Mouse (Mus musculus) liver (tissue): ENCODE results near the gene Gm6904.
A peak's percentile ranks its signal among the peaks of the same experiment; 100 is the strongest.
"Not testable (repeated sequence)": the region's sequence is repeated elsewhere in the genome, so short reads cannot be mapped to it uniquely, and the experiment has no call there.

Source experiments
- DNase-seq: peaks from one replicate; pipeline ENCODE4 v3.0.0-alpha.2; 2020; ENCODE audit warnings: mixed read lengths

Gm6904 gene

GRCm38 (mm10) chr14:59260056-59260455, at the start of gene Gm6904:
Gene Gm6904 (minus strand): TSS chr14:59260216.
- DNase-seq: no peak

DNA sequence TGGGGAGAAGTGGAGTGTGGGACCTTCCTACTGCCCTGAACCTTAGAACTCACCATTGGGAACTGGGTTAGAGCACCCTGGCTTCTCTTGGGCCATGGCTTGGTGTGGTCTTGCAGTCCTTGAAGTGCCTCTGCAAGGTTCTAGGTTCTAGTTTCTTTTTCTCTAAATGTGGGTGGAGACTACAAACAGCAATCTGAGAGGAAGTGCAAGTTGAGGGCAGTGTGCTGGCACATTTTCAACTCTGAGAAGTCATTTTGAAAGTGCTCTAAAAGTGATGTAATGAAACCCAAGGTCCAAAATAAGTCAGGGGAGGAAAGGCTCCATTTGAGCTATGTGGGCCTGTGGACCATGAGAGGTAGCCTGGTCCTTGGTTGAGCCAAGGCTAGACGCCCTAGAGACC, 37.4 kb upstream of the Gm6904 start, which contains the start of gene Phf11a:
Gene Phf11a, minus strand, starts transcription at position 132 of the 400 bp plus-strand sequence.
- DNase-seq: not testable (repeated sequence)

DNA sequence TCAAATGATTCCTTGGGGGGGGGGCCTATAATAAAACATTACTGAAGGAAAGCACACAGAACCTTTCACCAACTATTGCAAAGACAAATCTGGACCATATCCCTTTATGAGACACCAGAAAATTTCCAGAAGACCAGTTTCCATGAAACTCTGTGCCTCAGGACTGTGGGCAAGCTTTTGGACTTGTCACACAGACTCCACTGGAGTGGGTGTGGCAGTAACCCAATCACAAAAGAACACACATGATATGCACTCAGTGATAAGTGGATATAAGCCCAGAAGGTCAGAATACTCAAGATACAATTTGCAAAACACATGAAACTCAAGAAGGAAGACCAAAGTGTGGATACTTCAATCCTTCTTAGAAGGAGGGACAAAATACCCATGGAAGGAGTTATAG, 31.8 kb upstream of the Gm6904 start:
- DNase-seq: not testable (repeated sequence)

GRCm38 (mm10) chr14:59274961-59275360, 14.9 kb upstream of the Gm6904 start:
- DNase-seq: not testable (repeated sequence)

GRCm38 (mm10) chr14:59255861-59256260, 4.2 kb downstream of the Gm6904 start:
- DNase-seq: not testable (repeated sequence)

- DNase-seq: not testable (repeated sequence)
Observed at GRCm38 (mm10) chr14:59250350-59250749, 9.7 kb downstream of the Gm6904 start.

GRCm38 (mm10) chr14:59233635-59234034, 26.4 kb downstream of the Gm6904 start:
- no peak for DNase-seq

- DNase-seq: peak; percentile 47
Observed at GRCm38 (mm10) chr14:59232003-59232402, 28.0 kb downstream of the Gm6904 start.

GRCm38 (mm10) chr14:59230331-59230966, 29.6 kb downstream of the Gm6904 start:
- DNase-seq: no peak

GRCm38 (mm10) chr14:59229822-59230221, 30.2 kb downstream of the Gm6904 start:
- DNase-seq: no peak

- DNase-seq: no peak
Observed at GRCm38 (mm10) chr14:59226240-59226639, 33.8 kb downstream of the Gm6904 start.

DNA sequence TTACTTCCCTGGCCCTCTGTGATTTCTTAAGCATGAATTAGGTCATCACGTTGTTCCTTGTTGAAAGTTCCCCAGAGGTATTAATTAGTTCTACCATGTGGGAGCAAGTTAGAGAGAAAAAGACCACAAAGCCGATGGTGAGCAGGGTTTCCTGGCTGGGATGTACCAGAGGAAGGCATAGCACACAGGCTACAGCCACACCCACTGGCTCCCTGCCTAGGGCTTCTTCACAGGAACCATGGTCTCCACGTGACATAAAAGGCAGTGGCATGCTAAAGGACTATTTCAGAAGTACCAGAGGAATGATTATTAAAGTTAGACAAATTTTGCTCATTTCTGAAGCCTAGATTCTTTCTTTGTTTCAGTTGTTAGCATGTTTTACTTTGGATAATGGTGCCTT, 40.8 kb downstream of the Gm6904 start:
- DNase-seq: no peak

DNA sequence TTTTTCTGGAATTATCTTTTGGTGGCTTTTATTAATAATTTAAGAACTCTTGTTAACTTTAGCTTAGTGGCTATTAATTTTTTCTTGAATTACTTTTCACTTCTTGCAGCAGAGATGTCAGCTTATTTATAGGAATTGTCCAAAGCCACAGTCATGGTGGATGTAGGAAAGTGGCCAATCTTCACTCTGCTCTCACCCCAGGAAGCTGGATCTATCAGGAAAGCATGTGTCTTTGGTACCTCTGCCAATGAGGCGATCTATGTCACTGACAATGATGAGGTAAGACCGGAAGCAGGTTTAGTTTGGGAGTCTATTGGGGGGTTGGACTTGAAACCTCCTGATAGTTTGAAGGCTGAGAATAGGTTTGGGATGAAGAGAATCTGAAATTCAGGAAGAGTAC, 50.2 kb downstream of the Gm6904 start:
- DNase-seq: no peak

GRCm38 (mm10) chr14:59209003-59209402, 51.0 kb downstream of the Gm6904 start:
- no peak for DNase-seq

- DNase-seq: no peak
Observed at GRCm38 (mm10) chr14:59205976-59206583, 53.9 kb downstream of the Gm6904 start.

DNA sequence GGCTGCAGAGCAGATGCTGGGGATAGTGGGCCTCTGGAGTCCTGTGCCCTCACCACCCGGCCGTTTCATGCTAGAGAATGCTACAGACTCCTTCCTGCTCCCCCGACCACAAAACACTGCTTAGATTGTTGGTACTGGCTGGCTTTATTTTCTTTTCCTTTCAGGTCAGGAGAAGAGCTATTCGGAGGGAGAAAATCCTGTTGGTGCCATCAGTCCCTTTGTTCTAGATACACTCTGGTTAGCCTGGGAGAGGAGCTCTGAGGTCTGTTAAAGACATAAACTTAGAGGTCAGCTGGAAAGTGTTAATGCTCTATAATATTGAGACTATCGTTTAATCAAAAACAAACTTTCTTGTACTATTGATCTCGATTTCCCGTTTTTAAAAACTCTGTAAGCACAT, 54.6 kb downstream of the Gm6904 start:
- no peak for DNase-seq

DNA sequence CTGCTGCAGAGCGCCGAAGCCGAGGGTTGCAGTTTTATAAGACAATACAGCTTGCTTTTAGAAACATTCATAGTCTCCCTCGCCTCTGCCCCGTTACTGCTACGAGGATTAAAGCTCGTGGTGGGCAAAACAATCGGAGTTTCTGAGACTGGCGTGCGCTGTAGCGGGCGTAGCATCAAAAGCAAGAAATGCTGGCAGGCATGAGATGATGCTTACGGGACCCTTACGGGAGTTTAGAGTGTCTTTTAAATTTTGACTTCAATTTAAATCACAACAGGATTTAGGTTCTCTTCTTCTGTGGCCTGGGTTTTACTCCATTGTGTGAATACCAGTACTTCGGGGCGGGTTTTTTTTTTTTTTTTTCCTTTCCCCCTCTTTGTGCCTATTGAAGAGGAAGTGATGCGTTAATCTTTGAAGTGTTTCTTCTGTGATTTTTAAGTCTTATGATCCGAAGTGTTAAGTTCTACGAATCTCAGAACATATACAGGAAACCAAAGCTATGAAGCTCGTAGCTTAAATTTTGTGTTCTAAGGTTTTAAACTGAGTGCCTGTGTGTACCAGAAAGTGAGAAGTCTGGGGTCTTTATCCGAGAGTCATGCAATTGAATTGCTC, 58.3 kb downstream of the Gm6904 start:
- DNase-seq: no peak

DNA sequence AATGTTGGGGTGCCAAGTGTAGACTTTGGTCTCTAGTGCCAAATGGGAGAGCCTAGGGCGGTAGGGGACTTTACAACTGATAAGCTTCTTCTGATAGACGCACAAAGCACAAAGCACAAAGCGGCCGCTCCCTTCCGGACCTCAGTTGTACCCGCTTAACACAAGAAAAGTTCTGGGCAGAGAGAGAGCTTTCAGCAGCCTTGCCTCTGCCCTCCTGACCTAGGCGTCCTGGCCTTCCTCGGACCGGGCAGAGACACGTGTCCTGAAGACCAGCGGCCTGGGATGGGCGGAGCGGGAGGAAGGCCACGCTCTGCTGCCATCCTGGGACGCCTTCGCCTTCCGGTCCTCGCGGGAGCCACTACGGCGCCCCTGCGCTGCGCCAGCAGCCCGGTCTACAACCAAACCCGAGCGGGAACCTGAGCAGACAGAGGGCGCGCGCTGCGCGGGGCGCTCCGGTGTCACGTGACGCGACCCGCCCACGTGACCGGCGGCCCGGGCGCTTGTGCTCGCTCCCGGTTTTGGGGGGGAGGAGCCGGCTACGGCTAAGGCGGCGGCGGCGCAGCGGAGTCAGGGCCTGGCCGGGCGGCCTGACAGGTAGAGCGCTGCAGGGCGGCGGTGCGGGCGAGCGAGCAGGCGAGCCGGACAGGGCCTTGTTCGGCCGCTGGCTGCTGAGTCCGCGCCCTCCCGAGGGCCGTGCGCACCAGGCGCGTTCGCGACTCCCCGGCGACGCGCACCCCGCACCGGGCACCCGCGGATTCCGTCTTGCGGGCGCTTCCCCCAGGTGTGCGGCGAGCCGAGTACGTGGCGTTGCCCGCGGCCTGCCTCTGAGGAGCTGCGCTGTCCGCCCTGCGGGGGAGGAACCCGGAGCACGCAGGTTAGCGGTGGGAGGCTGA, 59.1 kb downstream of the Gm6904 start, which contains the start of gene Rcbtb1:
Gene Rcbtb1, plus strand, starts transcription at position 499 of the 893 bp plus-strand sequence.
- peak; percentile 94 for DNase-seq
